Mouse (Mus musculus) layer of hippocampus, adult 9-11 months (tissue): ENCODE results near the gene Esrrb.
A peak's percentile ranks its signal among the peaks of the same experiment; 100 is the strongest.

Experiments
- DNase-seq: peaks from one replicate; pipeline ENCODE4 v3.0.0; 2022

Gene Esrrb

DNA sequence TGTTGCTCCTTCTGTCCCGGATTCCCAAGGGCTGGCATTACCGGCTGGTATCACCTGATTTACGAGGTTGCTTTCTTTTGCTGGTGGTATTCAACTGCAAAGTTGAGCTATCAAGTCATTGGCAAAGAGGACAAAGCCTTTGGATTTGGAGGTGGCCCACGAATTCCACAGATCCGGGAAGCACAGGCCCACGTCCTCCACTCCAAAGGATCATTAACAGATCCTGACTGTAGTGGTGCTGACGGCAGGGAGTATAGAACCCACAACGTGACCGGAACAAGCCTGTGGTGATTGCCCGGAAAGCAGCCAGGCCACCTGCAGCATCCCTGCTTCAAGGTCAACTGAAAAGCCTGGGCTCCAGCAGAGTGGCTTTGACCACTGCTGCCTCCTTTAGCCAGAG lies 140.8 kb downstream of the Esrrb start:
- DNase-seq: no peak

DNA sequence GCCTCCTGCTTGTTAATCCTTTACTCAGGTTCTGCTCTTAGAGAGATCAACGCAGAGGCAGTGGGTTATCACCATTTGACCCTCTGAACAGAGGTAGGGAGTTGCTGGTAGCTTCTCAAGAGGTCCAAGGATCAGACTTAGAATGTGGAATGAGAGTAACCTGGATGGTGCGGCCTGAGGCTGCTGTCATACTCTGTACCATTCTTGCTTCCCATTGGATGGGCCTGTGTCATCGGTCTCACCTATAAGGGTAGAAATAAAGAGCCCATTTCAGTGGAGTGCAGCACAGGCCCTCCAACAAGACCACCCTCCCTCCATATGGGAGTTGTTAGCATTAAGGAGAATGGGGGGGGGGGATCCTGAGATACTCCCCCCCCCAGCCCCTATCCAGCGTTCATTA lies 143.0 kb downstream of the Esrrb start:
- DNase-seq: no peak

DNA sequence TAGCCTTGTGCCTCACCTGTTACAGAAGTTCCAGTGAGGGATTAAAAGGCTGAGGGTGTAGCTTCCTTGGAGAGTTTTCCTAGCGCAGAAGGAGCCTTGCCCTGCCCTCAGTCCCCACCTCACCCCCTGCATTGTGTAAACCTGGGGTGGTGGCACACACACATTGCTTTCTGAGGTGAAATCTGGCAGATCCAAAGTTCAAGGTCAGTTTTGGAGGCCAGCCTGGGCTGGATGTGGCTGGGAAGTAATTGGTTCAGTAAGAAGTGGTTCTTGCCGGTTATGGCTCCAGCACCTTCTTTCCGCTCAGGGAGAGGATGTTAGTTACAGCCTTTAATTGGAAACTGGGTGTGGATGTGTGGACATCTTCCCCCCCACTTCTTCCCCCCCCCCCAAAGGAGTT lies 143.4 kb downstream of the Esrrb start:
- DNase-seq: no peak

DNA sequence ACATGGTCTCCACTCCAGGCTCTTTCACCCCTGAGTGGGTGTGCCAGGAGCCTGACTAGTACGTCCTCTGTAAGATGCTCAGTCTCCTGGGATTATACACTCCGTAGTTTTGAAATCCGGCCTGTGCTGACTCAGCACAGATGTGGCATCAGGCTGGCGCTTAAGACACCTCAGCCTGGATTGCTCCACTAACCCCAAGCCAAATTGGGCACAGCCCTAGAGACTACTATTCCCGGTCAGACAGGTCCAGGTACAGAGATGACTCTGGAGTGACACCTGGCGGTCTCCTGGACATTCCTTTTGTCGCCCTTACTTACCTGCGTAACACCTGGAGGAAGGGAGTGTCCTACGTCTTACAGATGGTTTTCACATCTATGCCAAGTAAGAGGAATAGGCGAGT lies 146.8 kb downstream of the Esrrb start:
- DNase-seq: no peak

DNA sequence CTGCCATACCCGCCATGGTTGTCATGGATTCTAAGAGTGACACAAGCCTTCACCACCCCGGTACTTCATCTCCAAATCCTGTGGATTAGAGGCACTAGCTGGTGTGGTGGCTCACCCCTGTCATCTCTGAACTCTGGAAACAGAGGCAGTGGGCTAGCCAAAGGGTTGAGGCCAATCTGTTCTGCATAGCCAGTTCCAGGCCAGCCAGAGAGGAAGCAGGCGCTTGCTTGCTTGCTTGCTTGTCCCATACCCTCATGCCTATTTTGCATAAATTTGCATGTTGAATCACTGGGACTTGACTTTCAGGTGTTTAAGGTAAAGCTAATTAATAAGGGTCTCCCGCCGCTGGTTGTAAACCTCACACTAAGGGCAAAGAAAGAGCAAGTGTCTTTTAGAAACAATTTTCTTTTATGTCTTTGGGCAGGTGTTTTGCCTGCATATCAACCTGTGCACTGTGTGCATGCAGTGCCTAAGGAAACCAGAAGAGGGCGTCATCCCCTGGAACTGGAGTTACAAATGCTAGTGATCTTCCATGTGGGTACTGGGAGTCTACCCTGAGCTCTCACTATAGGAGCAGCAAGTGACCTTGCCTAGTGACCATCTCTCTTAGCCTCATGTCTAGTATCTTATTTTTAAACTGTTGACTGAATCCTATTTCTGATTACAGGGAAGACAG lies 147.5 kb downstream of the Esrrb start:
- no peak for DNase-seq

DNA sequence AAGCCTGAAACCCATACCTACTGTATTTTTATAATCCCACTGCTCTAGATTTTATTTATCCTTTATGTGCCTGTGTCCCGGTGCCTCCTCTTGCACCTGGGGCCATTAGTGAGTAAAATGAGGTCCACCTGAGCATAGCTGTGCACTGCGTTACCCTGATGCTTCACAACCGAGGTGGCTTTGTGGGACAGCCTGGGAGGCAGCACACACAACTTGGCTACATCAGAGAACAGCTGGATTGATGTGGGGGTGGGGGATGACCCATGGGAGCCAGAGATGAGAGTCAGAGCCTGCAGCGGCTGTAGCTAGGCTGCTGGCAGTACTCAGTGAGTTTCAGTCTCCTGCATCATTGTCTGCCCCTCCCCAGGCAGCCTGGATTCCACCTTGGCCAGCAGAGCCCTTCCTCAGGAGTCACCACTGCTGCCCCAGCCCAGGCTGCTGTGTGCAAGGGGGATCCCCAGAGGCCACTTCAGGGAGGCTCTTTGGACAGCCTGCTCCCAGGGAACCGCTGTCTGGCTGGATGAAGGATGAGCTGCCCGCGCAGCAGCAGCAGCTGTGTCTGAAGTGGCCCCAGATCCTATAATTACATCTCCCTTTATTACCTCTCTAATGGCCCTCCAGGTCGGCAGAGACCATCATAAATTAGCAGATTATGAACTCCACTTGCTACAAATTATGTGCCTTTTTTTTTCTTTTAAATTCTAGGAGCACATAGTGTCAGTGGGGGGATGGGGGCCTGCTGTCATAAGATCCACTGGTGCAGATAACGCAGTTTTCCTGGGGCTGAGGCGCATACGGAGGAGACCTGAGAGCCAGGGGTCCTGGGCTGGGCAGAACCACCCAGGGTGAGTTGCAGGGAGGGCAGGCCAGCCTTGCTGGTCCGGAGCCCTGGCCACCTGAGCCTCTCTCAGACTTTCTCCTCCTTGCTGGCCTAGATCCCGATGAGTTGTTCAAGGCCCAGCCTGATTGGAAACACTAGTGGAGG lies 148.7 kb downstream of the Esrrb start:
- no peak for DNase-seq

DNA sequence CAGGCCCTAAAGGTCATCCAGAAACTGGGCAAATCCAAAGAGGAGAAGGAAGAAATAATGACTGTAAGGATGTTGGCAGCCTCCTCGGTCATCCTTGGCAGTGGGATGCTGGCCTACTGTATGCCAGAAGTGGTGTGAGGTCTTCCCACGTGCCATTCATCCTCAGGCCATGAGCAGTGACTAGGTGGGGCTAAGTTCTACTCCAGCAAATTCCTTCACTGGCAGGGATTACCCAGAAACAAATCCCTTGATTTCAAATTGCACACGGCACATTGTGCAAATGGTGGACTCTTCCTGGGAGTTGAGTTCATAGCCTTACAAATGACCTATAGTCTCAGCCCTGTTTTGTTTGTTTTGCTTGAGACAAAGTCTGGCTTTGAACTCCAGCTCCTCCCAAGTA lies 151.4 kb downstream of the Esrrb start:
- no peak for DNase-seq

DNA sequence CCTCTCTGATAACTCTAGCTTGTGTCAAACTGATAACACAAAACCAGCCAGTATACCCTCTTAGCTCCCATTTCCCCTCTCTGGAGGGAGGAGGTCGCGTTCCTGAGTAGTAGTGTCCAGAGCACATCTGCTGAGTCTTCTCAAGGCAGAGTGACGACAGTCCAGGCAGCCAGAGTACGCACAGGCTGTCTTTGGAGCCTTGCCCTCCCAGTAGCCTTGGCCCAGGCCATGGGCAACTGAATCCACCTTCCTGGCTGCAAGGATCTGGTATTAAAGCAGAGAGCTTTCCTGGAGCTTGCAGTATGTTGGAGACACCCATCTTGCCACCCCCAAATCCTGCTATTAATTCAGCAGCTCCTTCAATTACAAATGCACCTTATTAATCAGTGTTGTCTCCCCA lies 152.7 kb downstream of the Esrrb start:
- DNase-seq: no peak

DNA sequence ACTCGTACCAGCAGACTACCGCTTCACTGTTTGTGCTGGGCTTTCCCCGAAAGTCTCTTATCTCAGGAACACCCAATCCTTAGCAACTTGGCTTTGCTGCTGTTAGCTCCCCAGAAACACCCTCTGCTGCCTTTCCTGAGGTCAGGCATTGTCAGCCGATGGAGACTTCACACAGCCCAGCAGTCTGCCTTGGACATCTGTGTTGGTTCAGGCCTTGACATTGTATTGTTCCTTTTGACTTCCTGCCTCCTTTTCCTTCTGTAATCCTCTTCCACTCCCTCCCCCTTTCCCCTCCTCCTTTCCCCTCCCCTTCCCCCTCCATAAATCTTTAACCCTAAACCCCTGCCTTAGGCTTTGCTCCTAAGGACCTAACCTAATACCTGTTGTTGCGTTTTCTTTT lies 155.7 kb downstream of the Esrrb start:
- DNase-seq: no peak

DNA sequence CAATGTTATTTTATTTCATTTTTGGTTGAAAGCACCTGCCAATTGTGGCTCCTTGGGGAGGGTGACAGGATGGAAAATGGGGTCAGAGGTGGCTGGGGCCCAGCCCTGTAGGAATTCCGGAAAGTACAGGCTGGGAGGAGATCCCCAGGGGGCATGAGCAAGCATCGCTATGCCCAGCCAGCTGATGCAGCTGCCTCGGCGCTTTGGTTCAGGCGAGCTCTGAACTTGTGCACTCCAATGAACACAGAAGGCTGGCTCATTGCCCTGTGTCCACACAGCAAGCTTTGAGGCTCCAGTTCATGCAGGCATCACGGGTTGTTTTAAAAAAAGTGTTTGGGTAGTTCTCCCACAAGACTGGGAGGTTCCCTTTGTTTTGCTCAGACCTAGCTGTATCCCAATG lies 156.8 kb downstream of the Esrrb start:
- no peak for DNase-seq

DNA sequence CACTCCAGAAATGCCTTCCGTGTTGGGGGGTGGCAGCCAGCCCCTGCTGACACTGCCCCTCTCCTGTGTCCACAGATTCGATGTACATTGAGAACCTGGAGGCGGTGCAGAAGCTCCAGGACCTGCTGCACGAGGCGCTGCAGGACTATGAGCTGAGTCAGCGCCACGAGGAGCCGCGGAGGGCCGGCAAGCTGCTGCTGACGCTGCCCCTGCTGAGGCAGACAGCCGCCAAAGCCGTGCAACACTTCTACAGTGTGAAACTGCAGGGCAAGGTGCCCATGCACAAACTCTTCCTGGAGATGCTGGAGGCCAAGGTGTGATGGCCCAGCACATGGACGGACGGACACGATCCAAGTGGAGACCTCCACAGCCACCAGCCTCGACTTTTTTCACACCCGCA lies 157.8 kb downstream of the Esrrb start:
- DNase-seq: peak; percentile 14

DNA sequence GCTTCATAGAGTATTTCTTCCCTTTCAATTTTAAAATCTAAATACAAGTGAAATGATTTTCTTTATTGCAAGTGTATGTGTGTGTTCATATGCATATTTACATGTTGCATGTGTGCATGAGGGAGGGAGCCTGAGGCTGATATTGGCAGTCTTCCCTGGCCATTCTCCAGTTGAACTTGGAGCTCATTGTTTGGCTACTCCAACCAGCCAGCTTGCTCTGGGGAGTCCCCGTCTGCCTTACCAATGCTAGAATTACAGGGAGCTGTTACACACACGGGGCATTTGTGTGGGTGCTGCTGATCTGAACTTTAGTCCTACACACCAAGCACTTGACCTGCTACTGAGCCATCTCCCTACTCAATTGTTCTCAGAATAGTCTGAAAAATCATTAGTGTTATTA lies 173.4 kb downstream of the Esrrb start:
- no peak for DNase-seq

DNA sequence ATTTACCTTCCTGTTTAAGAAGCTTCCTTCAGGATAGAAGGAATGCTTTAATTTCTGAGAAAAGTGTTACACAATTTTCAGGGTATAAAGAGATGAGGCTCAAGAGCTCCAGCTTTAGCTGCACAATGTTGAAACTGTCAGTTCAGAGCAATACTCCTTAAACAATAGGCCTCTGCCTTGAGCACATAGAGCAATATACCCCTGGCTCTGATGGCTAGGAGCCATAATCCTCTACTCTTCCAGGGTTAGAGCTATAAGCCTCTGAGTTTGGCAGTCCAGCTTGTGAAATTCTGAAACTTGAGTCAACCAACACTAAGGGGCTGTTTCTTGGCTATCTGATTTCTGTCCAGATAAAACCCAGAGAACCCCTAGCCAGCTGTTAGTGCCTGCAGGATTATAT lies 176.9 kb downstream of the Esrrb start:
- DNase-seq: no peak

DNA sequence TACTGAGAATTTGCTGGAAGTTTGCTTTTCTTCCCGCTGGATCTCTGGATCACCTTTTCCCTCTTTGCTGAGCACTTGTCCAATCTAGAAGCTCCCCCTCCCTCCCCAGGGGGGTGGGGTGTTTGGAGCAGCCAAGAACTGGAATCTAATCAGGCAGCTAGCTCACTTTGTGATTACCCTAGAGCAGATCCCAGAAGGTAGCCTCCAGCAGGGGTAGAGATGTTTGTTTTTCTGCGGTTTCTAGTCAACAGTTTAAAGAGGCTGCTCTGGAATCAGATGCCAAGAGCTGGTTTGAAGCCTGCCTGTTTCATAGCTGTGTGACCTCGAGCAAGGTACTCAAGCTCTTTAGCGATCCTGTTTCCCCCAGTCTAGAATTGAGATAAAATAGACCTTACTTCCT lies 177.8 kb downstream of the Esrrb start:
- no peak for DNase-seq

DNA sequence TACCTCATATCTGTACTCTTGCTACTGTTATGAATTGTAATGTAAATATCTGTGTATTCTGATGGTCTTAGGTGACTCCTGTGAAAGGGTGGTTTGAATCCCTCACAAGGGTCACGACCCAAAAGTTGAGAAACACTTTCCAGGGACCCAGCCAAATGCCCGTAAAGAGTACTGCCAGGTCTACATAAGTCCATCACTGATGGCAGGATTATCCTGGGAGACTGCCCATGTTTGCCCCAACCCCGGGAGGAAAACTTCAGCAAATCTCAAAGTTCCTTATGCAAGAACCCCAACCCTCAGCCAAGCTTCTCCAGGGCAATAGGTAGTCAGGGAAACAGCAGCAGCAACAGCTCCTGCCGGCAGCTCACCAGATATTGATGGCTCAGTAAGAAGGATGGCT lies 178.6 kb downstream of the Esrrb start:
- no peak for DNase-seq

DNA sequence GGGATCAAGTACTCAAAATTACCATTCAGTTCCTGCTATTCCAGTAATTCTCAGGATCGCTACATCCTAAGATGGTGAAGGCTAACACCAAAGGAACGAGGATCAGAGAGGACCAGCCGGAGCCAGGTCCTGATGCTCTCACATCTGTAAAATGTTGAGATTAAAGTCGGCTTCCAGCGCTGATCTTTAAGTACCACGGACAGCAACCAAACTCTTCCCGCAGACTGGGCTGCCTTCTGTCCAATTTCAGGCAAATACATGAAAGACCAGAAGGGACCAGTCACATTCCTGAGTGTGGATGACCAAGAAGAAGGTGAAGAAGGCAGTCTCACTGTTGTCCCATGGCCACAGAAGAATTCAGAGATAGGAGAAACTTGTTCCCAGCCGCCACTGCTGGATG lies 186.9 kb downstream of the Esrrb start:
- no peak for DNase-seq

DNA sequence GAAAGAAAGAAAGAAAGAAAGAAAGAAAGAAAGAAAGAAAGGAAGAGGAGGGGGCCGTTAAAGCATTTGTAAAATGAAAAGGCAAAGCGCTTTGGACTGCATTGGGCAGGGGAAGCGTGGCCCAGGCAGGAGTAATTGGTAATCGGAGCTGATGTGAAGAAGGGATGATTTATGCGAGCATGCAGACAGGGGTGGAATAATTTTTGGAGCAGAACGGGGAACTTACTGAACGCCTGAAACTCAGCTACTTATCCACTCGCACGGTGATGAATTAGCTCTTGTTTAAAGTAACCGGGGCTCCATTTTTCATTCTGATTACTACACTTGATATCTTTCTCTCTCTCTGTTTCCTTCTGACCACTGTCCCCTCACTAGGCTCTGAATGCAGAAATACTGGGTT lies 192.1 kb downstream of the Esrrb start:
- DNase-seq: no peak

DNA sequence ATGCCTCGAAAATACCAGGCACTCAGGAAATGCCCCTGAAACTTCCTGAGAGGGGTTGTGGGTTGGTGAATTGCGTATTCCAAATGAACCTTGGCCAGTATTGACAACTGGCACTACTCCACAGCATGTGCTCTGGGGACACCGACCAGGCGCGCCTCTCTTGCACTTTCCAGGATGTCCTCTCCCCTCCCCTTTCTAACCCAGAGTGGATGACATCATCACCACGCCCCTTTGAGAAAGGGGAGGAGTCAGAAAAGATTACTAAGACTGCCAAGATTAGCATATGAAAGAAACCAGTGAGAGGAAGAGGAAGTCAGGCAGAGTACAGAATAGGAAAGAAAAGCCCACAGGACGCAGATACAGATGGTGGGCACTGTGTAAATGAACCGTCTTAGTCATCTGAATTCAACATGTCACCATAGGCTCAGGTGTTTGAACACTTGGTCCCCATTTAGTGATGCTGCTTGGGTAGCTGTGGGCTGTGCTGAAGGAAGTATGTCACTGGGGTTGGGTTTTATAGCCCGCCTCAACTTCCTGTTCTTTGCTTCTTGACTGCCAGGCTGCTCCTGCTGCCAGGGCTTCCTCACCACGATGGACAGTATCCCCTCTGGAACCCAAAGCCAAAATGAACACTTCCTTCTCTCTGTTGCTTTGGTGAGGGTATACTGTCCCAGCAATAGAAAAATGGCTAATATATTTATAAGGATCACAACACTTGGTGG lies 196.0 kb downstream of the Esrrb start:
- DNase-seq: no peak

DNA sequence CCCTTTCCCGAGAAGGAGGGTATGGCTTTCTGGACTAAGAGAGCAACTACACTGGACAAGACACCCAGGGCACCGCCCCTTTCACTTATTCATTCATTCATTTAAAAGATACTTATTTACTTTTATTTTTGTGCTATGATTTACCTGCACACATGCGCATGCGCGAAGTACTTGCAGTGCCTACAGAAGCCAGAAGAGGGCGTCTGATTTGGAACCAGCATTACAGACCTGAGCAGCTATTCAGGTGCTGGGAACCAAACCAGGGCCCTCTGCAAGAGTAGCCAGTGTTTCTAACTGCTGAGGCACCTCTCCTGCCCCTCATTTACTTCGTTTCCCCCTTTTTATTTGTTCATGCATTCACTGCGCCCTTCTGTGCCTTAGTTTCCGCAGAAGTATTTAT lies 198.0 kb downstream of the Esrrb start:
- no peak for DNase-seq

DNA sequence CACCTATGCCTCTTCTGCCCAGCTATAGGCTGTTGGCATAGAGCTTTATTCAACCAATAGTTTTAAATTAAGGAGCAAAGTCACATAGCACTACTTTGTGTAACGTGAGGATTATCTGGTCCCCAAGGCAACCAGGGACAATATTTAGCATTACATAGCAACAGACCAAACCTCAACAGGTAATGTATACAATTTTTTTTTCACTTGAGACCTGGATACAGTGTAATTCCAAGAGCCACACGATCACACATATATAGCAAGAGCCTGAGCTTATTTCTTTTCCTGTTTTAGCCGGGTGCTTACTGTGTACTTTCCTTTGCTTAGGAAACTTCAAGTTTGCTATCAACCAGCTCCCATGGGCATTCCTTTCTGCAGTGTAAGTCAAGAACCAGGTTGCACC lies 201.8 kb downstream of the Esrrb start:
- no peak for DNase-seq

DNA sequence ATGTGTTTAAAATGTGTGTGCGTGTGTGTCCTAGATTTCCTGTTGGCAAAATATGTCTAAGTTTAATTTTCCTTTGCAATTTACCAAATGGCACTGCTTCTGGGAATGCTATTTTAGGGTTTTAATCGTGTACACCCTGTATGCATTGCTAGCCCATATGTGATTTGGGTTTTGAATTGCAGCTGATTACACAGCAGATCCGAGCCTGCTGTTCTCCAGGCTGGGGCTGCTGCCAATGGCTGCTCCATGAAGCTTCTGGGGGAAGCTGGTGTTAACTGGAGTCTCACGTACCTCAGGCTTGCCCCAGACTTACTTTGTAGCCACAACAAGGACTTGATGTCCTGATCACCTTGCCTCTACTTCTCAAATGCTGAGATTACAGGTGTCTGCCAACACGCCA lies 205.1 kb downstream of the Esrrb start:
- DNase-seq: peak; percentile 77
